Mouse (Mus musculus) heart, adult 10 weeks (tissue): Measurements from ENCODE around the gene Strbp. TPM values are rescaled to one million over a fixed set of nuclear protein-coding genes. Genes with fewer than 3 reads are reported as not detected.

Source experiments
- polyA plus RNA-seq: library from polyadenylated mRNA; stranded (reverse); fragments of 350-450 nt; fragmentation: Illumina TruSeq; extraction: RNeasy Lipid Tissue Mini Kit (QIAGEN cat#74804); gene quantifications from one replicate; pipeline ENCODE4 v1.2.3, GENCODE M21; 2014; ENCODE audit warnings: low read depth, low replicate concordance

Strbp gene
- 9.4 TPM for polyA plus RNA-seq

DNA sequence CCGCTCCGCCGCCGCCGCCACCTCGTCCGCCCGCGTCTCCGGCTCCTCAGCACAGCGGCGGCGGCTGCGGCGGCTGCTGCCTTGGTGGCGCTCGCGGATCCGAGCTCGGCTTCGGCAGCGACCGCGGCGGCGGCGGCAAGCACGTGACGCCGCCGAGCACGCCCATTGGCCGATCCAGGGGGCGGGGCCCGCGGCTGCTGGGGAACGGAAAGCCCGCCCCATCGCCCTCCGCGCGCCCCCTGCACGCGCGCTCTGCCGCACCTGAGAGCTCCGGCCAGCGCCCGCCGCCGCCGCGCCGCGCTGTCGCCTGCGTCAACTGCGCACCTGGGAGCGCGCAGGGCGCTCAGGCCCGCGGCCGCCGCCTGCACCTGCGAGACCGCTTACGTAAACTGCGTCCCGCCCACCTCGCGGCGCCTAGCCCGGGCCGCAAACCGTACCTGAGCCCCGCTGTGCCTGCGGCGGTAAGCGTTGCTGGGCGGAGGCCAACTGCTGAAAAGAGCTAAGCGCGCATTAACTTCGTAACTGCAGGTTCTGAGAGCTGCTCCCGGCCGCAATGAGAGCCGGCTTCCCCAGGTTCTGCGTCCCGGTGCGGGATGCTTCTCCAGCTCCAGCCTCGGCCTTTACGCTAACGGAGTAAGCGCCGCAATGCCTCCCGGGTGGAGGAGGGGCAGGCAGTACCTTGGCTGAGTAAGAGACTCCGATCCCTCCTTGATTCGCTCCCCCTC is at the start of gene Strbp:
Gene Strbp, minus strand, starts transcription at position 630 of the 725 bp plus-strand sequence.

GRCm38 (mm10) chr2:37516030-37516710 is 187.5 kb downstream of the Strbp start, which contains the start of gene Gpr21:
TSS of gene Gpr21 (plus strand) at chr2:37516332.

GRCm38 (mm10) chr2:37442611-37443591 is 260.8 kb downstream of the Strbp start, which contains the start of the genes Zbtb26, Zbtb6 and Rabgap1:
TSS of gene Zbtb26 (minus strand) at chr2:37443135.
TSS of gene Zbtb6 (minus strand) at chr2:37443171.
TSS of gene Rabgap1 (plus strand) at chr2:37443279.

Other genes with a start within 250 kb of the Strbp start
- 0.39 TPM for gene Gpr21, start 187.5 kb downstream of the Strbp start, polyA plus RNA-seq
- 0.47 TPM for gene Crb2, start 72.4 kb upstream of the Strbp start, polyA plus RNA-seq